Mouse (Mus musculus) cortical plate, adult 2 months (tissue): Measurements from ENCODE around the gene Hrct1.
A peak's percentile ranks its signal among the peaks of the same experiment; 100 is the strongest.

Experiments used
- CTCF ChIP-seq: fragments of 200-500 bp; IDR thresholded peaks from 2 replicates; pipeline ENCODE4 v1.5.1; 2011; ENCODE audit warnings: mild to moderate bottlenecking, control low read depth, low read length; ENCODE audit not compliant: insufficient read depth; ENCODE audit errors: extremely low read depth
- POLR2A ChIP-seq: fragments of 200-500 bp; IDR thresholded peaks from 2 replicates; pipeline ENCODE4 v1.6.1; 2011; ENCODE audit warnings: mild to moderate bottlenecking, low read length, control low read depth; ENCODE audit not compliant: insufficient read depth; ENCODE audit errors: extremely low read depth

GRCm38 (mm10) chr4:43745187-43745586 is 18.2 kb downstream of the Hrct1 start:
- TF ChIP-seq CTCF (0 out of 2 replicates have a peak, but pooled peaks have one; percentile 9), POLR2A (no peak)
